ENCODE assay signal across 20 mouse cellular contexts in the genomic region with DNA sequence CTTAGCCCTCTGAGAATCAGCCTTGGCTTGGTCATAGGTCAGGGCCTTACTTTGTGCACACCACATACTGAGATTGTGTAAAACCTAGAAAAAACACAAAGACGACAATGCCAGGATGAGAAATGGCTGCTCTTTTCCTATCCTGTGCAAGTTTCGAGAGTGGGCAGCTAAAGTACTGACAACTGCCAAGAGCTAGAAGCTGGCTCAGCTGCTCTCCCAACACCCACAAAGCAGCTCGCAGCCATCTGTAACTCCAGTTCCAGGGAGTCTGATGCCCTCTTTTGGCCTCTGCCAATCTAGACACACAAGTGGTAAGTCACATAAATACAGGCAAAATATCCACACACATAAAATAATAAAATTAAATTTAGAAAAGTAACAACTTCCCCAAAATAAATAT.
A peak's percentile ranks its signal among the peaks of the same experiment; 100 is the strongest.
DNase-seq lines count a peak whose midpoint lies in the region; ATAC-seq and TF ChIP-seq lines count a peak whose summit lies in the region.
"Had no signal": no experiment of that assay in that cellular context is flagged by ENCODE, and none has a peak within 500 bp of the region (broad histone marks: within the 10 kb centered on the region; RNA-seq: fewer than 3 reads in every experiment).

No protein-coding gene starts in this region.

- H3K36me3 ChIP-seq in hindbrain, postnatal 0 days (ENCODE audit: insufficient read depth, low read length) = peaks cover 27% of the 10 kb centered on the region
- H3K36me3 ChIP-seq in hindbrain, embryonic 12.5 days = peaks cover 56% of the 10 kb centered on the region

- no peak overlapping the region for H3K27ac ChIP-seq in hindbrain, postnatal 0 days
- no peak overlapping the region for H3K27ac ChIP-seq in hindbrain, embryonic 12.5 days
- H3K27ac ChIP-seq: limb, embryonic 12.5 days; liver, embryonic 13.5 days; lung, embryonic 15.5 days; macrophage; midbrain, embryonic 12.5 days had no signal

- no peak overlapping the region for H3K4me3 ChIP-seq in hindbrain, postnatal 0 days (ENCODE audit: low read length)
- H3K4me3 ChIP-seq in hindbrain, embryonic 12.5 days = no peak overlapping the region
- H3K4me3 ChIP-seq: limb, embryonic 12.5 days; liver, embryonic 13.5 days; lung, embryonic 15.5 days; midbrain, embryonic 12.5 days had no signal

- no peak overlapping the region for H3K9ac ChIP-seq in hindbrain, postnatal 0 days (replicated peaks; ENCODE audit: low read length)
- no peak overlapping the region for H3K9ac ChIP-seq in hindbrain, embryonic 12.5 days
- H3K9ac ChIP-seq: limb, embryonic 12.5 days; liver, embryonic 13.5 days; lung, embryonic 15.5 days; midbrain, embryonic 12.5 days had no signal

- peak; percentile 6; the same call in 1 of the 2 replicates for TF ChIP-seq CTCF in hindbrain, postnatal 0 days (IDR thresholded peaks at IDR 0.05; ENCODE audit: low read depth)

- no peaks in the 10 kb centered on the region for H3K27me3 ChIP-seq in hindbrain, postnatal 0 days (ENCODE audit: insufficient read depth, low read length)
- H3K27me3 ChIP-seq in hindbrain, embryonic 12.5 days = no peaks in the 10 kb centered on the region
- H3K27me3 ChIP-seq: limb, embryonic 12.5 days; liver, embryonic 13.5 days; lung, embryonic 15.5 days; midbrain, embryonic 12.5 days had no signal

- no peaks in the 10 kb centered on the region for H3K4me1 ChIP-seq in hindbrain, postnatal 0 days (ENCODE audit: insufficient read depth, low read length)
- no peaks in the 10 kb centered on the region for H3K4me1 ChIP-seq in hindbrain, embryonic 12.5 days
- H3K4me1 ChIP-seq: limb, embryonic 12.5 days; liver, embryonic 13.5 days; lung, embryonic 15.5 days; midbrain, embryonic 12.5 days had no signal

- no peak for ATAC-seq in hindbrain, postnatal 0 days
- no peak for ATAC-seq in hindbrain, embryonic 12.5 days (ENCODE audit: low FRiP score)

- H3K9me3 ChIP-seq in hindbrain, postnatal 0 days (ENCODE audit: low read length) = no peaks in the 10 kb centered on the region
- no peaks in the 10 kb centered on the region for H3K9me3 ChIP-seq in hindbrain, embryonic 12.5 days (replicated peaks)
- H3K9me3 ChIP-seq: limb, embryonic 12.5 days; liver, embryonic 13.5 days; lung, embryonic 15.5 days; midbrain, embryonic 12.5 days had no signal

- 70% methylated on average over 3 of the region's 3 CpGs for WGBS in hindbrain, postnatal 0 days
- WGBS in hindbrain, embryonic 12.5 days = 93% methylated on average over 3 of the region's 3 CpGs

- peak; percentile 25 for DNase-seq in adrenal gland, postnatal 10 days
- no peak for DNase-seq in adrenal gland, adult 18-20 months (ENCODE audit: low spot score in 2 of 2)
- peak; percentile 25 for DNase-seq in hindbrain, postnatal 0 days (ENCODE audit: low spot score)
- peak; percentile 90 for DNase-seq in adipocyte (ENCODE audit: low spot score)
- DNase-seq in layer of hippocampus, adult 9-10 months (ENCODE audit: low spot score) = peak; percentile 20
- no peak for DNase-seq in kidney, adult 11 months
- no peak for DNase-seq in kidney, postnatal 4 days
- DNase-seq: adrenal gland, adult 8-10 months; embryo, embryonic 11 days; gastrocnemius, postnatal 36 days; heart, postnatal 4 days; kidney, adult 8-10 months; kidney, postnatal 36 days; liver, embryonic 13.5 days; thymus, postnatal 4 days had no signal

- H3K4me2 ChIP-seq in hindbrain, postnatal 0 days (ENCODE audit: low read depth, low read length) = no peak overlapping the region
- no peak overlapping the region for H3K4me2 ChIP-seq in hindbrain, embryonic 12.5 days (replicated peaks)
- H3K4me2 ChIP-seq: limb, embryonic 12.5 days; liver, embryonic 13.5 days; lung, embryonic 15.5 days; midbrain, embryonic 12.5 days had no signal

Comparison
In these comparisons a context has a peak if more than half of its experiments do, and no peak if none do; other contexts are left out.
1. DNase-seq: peak in adrenal gland, postnatal 10 days (single experiment), hindbrain, postnatal 0 days (single experiment), adipocyte (single experiment) and layer of hippocampus, adult 9-10 months (single experiment); none in adrenal gland, adult 18-20 months (0 of 2), kidney, adult 11 months (single experiment) and kidney, postnatal 4 days (0 of 2).